Mouse (Mus musculus) small intestine, adult 2 months (tissue): ENCODE results near the gene Nt5e. TPM values are rescaled to one million over a fixed set of nuclear protein-coding genes. Genes with fewer than 3 reads are reported as not detected.

ENCODE experiments used
- H3K27ac ChIP-seq: fragments of 200-500 bp; 2 replicates; pipeline ENCODE4 v1.5.1; 2012; ENCODE audit warnings: low read depth, low read length, control low read depth, inconsistent platforms; ENCODE audit not compliant: insufficient read depth
- H3K27me3 ChIP-seq: fragments of 200-500 bp; 2 replicates; pipeline ENCODE4 v1.6.1; 2012; ENCODE audit warnings: mild to moderate bottlenecking, moderate library complexity, low read length, inconsistent platforms; ENCODE audit not compliant: control insufficient read depth, insufficient read depth
- H3K36me3 ChIP-seq: fragments of 200-500 bp; 2 replicates; pipeline ENCODE4 v1.6.1; 2012; ENCODE audit warnings: mild to moderate bottlenecking, low read length, control low read depth, inconsistent platforms; ENCODE audit not compliant: control insufficient read depth, insufficient read depth
- H3K4me1 ChIP-seq: fragments of 200-500 bp; 2 replicates; pipeline ENCODE4 v1.6.1; 2012; ENCODE audit warnings: low read length, inconsistent platforms, mixed read lengths; ENCODE audit not compliant: control insufficient read depth, insufficient read depth, insufficient read length
- H3K4me3 ChIP-seq: fragments of 200-500 bp; 2 replicates; pipeline ENCODE4 v1.5.1; 2012; ENCODE audit warnings: low read depth, mild to moderate bottlenecking, control low read depth, inconsistent platforms, low read length, moderate library complexity
- CTCF ChIP-seq: fragments of 200-500 bp; IDR thresholded peaks from 2 replicates; pipeline ENCODE4 v1.5.1; 2012; ENCODE audit warnings: low read depth, mild to moderate bottlenecking, control low read depth, inconsistent platforms, low read length, moderate library complexity, mixed read lengths; ENCODE audit not compliant: insufficient replicate concordance, insufficient read length; ENCODE audit errors: extremely low read depth
- POLR2A ChIP-seq: fragments of 200-500 bp; IDR thresholded peaks from 2 replicates; pipeline ENCODE4 v1.6.1; 2012; ENCODE audit warnings: low read depth, mild to moderate bottlenecking, control low read depth, inconsistent platforms, low read length, moderate library complexity
- WGBS: fragments of 180-500 bp; shearing (Covaris S2); methylation state at CpG from one replicate; pipeline ENCODE4 v1.1.7; 2018; 5-methylcytosine and 5-hydroxymethylcytosine counted together
- polyA plus RNA-seq: library from polyadenylated mRNA; depleted of rRNA; stranded (reverse); fragments of >200 nt; gene quantifications from 2 replicates; pipeline ENCODE4 v1.2.3, GENCODE M21; 2012; rRNA removed

The Nt5e gene
- polyA plus RNA-seq, 1 experiment, result 33.5 TPM

DNA sequence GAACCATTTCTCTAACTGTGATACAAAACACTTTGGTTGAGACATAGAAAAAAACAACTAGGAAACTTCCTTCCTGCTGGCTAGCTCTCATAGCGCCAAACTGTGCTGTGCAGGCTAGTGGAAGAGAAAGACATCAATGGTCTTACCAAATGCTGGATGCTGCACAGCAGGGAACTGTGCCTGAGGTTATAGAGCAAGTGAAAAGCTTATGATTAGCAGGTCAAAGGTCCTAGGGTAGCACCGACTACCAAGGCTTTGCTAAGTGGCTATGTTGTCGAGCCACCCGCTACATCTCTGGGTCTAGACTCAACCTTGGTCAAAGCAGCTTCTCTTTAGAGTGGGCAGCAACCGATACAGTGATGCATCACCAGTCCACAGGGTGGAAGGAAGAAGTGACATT, 61.8 kb downstream of the Nt5e start:
- 91% methylated on average over 5 of the region's 5 CpGs for WGBS
- no peaks in the 10 kb centered on the region for H3K4me1 ChIP-seq
- no peak overlapping the region for H3K4me3 ChIP-seq
- no peaks in the 10 kb centered on the region for H3K27me3 ChIP-seq
- TF ChIP-seq POLR2A (no peak), CTCF (no peak)
- peaks cover 40% of the 10 kb centered on the region for H3K36me3 ChIP-seq
- no peak overlapping the region for H3K27ac ChIP-seq

DNA sequence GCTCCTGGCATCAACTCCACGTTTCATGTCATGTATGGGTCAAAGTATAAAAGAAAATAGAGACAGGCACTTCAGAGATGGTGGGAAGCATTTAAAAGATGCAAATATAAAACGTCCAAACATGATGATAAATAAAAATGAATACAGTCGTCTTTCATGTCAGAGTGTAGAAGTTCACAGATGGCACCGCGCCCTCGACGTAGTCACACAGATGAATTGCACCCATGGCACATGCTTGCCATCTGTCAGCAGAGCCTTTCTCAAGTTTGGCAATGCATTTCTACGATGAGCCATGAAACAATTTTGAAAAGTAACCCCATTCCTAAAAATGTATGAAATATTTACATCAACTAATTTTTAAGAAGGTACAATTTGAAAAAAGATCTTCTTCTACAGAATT, 67.9 kb downstream of the Nt5e start:
- Histone ChIP-seq H3K4me3 (no peak overlapping the region), H3K27ac (no peak overlapping the region), H3K4me1 (no peaks in the 10 kb centered on the region), H3K27me3 (no peaks in the 10 kb centered on the region; the same call in 1 of the 2 replicates), H3K36me3 (peaks cover 38% of the 10 kb centered on the region)
- WGBS, result 82% methylated on average over 8 of the region's 8 CpGs
- TF ChIP-seq CTCF (no peak), POLR2A (no peak)

DNA sequence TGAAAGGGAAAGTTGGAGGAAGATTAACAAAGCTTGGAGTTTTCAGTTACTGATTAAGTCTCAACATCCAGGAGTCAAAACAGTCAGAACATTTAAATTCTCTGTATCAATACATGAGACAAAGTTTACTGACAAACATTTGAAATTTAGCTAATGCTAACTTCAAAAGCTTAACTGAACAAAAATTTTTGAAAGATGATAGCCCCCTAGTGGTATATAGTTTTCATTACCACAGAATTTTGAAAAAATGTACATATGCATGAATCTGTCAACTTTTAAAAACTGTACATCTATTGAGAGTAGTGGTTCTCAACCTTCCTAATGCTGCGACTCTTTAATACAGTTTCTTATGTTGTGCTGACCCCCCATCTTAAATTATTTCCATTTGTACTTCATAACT, 71.5 kb downstream of the Nt5e start:
- WGBS, result 78% methylated on average over 1 of the region's 1 CpGs
- Histone ChIP-seq H3K4me1 (no peaks in the 10 kb centered on the region), H3K27ac (no peak overlapping the region), H3K4me3 (no peak overlapping the region), H3K36me3 (peaks cover 38% of the 10 kb centered on the region), H3K27me3 (no peaks in the 10 kb centered on the region; the same call in 1 of the 2 replicates)
- TF ChIP-seq CTCF (no peak), POLR2A (no peak)

DNA sequence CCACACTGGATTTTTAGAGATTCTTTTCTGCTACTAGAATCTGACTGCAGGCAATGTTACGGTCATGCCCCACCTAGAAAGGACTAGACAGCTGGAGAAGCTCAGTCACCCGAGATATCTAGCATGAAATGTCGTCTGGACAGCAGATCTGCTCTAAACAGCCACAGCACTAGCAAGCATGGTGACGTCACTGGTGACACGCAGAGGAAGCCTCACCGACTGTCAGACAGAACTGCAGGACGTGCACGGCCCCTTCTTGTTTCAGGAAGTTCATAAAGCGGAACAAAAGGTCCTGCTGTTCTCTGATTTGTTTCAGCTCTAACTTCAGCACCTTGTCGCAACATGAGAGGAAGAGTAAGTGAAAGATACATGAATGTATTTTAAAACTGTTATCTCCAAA, 77.1 kb downstream of the Nt5e start:
- no peak overlapping the region for H3K4me3 ChIP-seq
- no peaks in the 10 kb centered on the region for H3K4me1 ChIP-seq
- no peak overlapping the region for H3K27ac ChIP-seq
- WGBS, result 77% methylated on average over 10 of the region's 10 CpGs
- peaks cover 29% of the 10 kb centered on the region for H3K36me3 ChIP-seq
- no peaks in the 10 kb centered on the region for H3K27me3 ChIP-seq
- TF ChIP-seq POLR2A (no peak), CTCF (no peak)

DNA sequence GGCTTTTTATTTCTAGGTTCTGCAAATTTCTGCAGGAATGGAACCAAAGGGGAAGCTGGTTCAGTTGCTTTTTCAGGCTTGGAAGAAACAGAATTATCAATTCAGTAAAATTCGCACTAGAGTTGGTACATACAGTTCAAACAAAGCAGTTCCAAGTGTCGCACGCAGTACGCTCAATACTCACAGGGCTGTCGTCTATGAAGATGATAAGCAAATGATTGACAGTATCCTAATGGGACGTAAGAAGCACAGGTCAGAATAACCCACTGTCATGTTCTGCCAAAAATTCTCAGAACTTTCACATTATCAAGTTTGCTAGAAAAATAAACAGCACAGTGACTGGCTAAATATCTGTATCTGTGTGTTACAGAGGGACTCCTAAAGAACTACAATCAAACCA, 77.5 kb downstream of the Nt5e start:
- no peaks in the 10 kb centered on the region for H3K27me3 ChIP-seq
- WGBS, result 87% methylated on average over 6 of the region's 6 CpGs
- H3K4me3 ChIP-seq, result no peak overlapping the region
- H3K4me1 ChIP-seq, result no peaks in the 10 kb centered on the region
- peaks cover 33% of the 10 kb centered on the region for H3K36me3 ChIP-seq
- H3K27ac ChIP-seq, result no peak overlapping the region
- TF ChIP-seq CTCF, result no peak
- no peak for TF ChIP-seq POLR2A

DNA sequence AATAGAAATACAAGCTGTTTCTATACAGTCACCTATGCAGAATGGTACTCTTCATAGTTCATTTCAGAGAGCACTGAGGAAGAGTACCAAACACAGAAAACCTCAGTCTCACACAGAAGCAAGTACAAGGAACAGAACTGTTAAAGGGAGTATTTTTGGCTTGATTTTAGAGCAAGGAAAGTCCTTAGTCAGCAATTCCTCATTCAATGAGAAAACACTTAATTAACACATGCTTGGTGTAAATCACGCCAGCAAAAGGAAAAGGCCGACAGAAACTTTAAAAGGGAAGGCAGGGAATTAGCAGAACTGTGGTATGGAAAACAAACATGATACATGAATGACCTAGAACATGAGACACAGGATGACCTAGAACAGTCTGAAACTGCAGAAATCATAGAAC, 83.0 kb downstream of the Nt5e start:
- no peak overlapping the region for H3K4me3 ChIP-seq
- no peak overlapping the region for H3K27ac ChIP-seq
- peaks cover 23% of the 10 kb centered on the region for H3K36me3 ChIP-seq
- no peaks in the 10 kb centered on the region for H3K4me1 ChIP-seq
- TF ChIP-seq CTCF, result no peak
- TF ChIP-seq POLR2A, result no peak
- 94% methylated on average over 2 of the region's 2 CpGs for WGBS
- H3K27me3 ChIP-seq, result no peaks in the 10 kb centered on the region

DNA sequence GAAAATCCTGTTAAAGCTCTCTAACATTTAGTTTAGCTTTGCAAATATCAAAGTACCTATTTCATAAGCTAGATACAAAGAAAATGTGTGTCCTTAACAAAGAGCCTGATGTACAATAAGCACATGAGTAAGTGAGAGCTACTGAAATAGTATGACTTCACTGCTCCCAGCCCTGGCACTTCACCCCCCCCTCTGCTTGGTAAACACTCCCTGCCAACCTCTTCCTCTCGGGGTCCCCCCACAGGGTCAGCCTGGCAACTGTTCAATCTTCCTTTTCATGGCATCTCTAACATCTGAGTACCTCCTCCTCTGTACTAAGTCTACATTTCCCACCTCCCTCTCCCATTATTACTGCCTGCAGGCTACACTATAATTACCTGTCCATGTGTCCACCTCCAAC, 89.8 kb downstream of the Nt5e start:
- no peak overlapping the region for H3K4me3 ChIP-seq
- H3K4me1 ChIP-seq, result no peaks in the 10 kb centered on the region
- H3K36me3 ChIP-seq, result peaks cover 35% of the 10 kb centered on the region
- H3K27me3 ChIP-seq, result no peaks in the 10 kb centered on the region
- no peak overlapping the region for H3K27ac ChIP-seq
- 64% methylated on average over 1 of the region's 1 CpGs for WGBS
- TF ChIP-seq CTCF (no peak), POLR2A (no peak)

Other genes with a start within 250 kb of the Nt5e start
- gene Snx14, start 111.8 kb downstream of the Nt5e start, polyA plus RNA-seq, result 4.1 and 7.1 TPM in 2 replicates
- gene Gm20537, start 129.4 kb downstream of the Nt5e start, polyA plus RNA-seq, result 0.38 and 0.87 TPM in 2 replicates
- gene Syncrip, start 155.4 kb downstream of the Nt5e start, polyA plus RNA-seq, result 1.3 and 2.6 TPM in 2 replicates
- gene Zfp949, start 220.8 kb downstream of the Nt5e start, polyA plus RNA-seq, result 0.63 and 2.0 TPM in 2 replicates